Mouse (Mus musculus) limb, embryonic 13.5 days (tissue): ENCODE results near the gene Cryab. TPM values are rescaled to one million over a fixed set of nuclear protein-coding genes. Genes with fewer than 3 reads are reported as not detected.
A peak's percentile ranks its signal among the peaks of the same experiment; 100 is the strongest.

Source experiments
- ATAC-seq: fragments of 200-750 bp; cut with Nextera tagmentation; 2 replicates; pipeline ENCODE4 v1.8.0; 2017; ENCODE audit warnings: low read depth, moderate number of reproducible peaks, moderate TSS enrichment; ENCODE audit not compliant: low FRiP score
- H3K27ac ChIP-seq: fragments of 300-500 bp; sonication (generic); 2 replicates; pipeline ENCODE4 v1.5.1; 2015; ENCODE audit warnings: inconsistent platforms, mild to moderate bottlenecking, moderate library complexity
- H3K27me3 ChIP-seq: fragments of 300-500 bp; sonication (generic); 2 replicates; pipeline ENCODE4 v1.6.1; 2015; ENCODE audit warnings: mild to moderate bottlenecking, inconsistent platforms
- H3K36me3 ChIP-seq: fragments of 300-500 bp; sonication (generic); 2 replicates; pipeline ENCODE4 v1.6.1; 2015; ENCODE audit warnings: inconsistent platforms, mild to moderate bottlenecking, moderate library complexity
- H3K4me1 ChIP-seq: fragments of 300-500 bp; sonication (generic); 2 replicates; pipeline ENCODE4 v1.6.1; 2015; ENCODE audit warnings: inconsistent platforms
- H3K4me2 ChIP-seq: fragments of 300-500 bp; sonication (generic); replicated peaks from 2 replicates; pipeline ENCODE4 v1.6.1; 2015; ENCODE audit warnings: inconsistent platforms, mild to moderate bottlenecking, moderate library complexity
- H3K4me3 ChIP-seq: fragments of 300-500 bp; sonication (generic); 2 replicates; pipeline ENCODE4 v1.5.1; 2015; ENCODE audit warnings: moderate library complexity, mild to moderate bottlenecking, inconsistent platforms
- H3K9ac ChIP-seq: fragments of 300-500 bp; sonication (generic); 2 replicates; pipeline ENCODE4 v1.6.1; 2015; ENCODE audit warnings: mild to moderate bottlenecking, inconsistent platforms
- H3K9me3 ChIP-seq: fragments of 300-500 bp; sonication (generic); 2 replicates; pipeline ENCODE4 v1.6.1; 2016; ENCODE audit warnings: inconsistent platforms
- WGBS: fragments of 180-500 bp; shearing (Covaris S2); methylation state at CpG from one replicate; pipeline ENCODE4 v1.1.7; 2015; 5-methylcytosine and 5-hydroxymethylcytosine counted together
- polyA plus RNA-seq: library from polyadenylated mRNA; unstranded; fragments of >200 nt; fragmentation: Nextera tagmentation; extraction: Ambion mirVana; gene quantifications from 2 replicates; pipeline ENCODE4 v1.2.1, GENCODE M21; 2015

Cryab gene
- polyA plus RNA-seq, 1 experiment from 2014 or later: 71.2 TPM

GRCm38 (mm10) chr9:50727171-50727924, 23.8 kb upstream of the Cryab start:
- no peak for ATAC-seq
- Histone ChIP-seq H3K4me2 (peak overlapping the region; percentile 90), H3K4me3 (peak overlapping the region; percentile 70), H3K27me3 (no peaks in the 10 kb centered on the region), H3K9me3 (no peaks in the 10 kb centered on the region), H3K9ac (peak overlapping the region; percentile 83), H3K4me1 (peaks cover 52% of the 10 kb centered on the region), H3K27ac (peak overlapping the region; percentile 64), H3K36me3 (no peaks in the 10 kb centered on the region)
- 2% methylated on average over 30 of the region's 30 CpGs for WGBS

GRCm38 (mm10) chr9:50727925-50728651, 23.0 kb upstream of the Cryab start:
- no peaks in the 10 kb centered on the region for H3K27me3 ChIP-seq
- H3K9ac ChIP-seq: peak overlapping the region; percentile 83
- WGBS: under 1% methylated on average over 44 of the region's 45 CpGs
- peak overlapping the region; percentile 90 for H3K4me2 ChIP-seq
- H3K27ac ChIP-seq: peak overlapping the region; percentile 64
- H3K4me1 ChIP-seq: peaks cover 47% of the 10 kb centered on the region
- peak overlapping the region; percentile 70 for H3K4me3 ChIP-seq
- H3K9me3 ChIP-seq: no peaks in the 10 kb centered on the region
- ATAC-seq: peak; percentile 95
- no peaks in the 10 kb centered on the region for H3K36me3 ChIP-seq

GRCm38 (mm10) chr9:50729600-50729999, 21.5 kb upstream of the Cryab start:
- H3K27me3 ChIP-seq: no peaks in the 10 kb centered on the region
- H3K4me2 ChIP-seq: no peak overlapping the region
- H3K9me3 ChIP-seq: no peaks in the 10 kb centered on the region
- 51% methylated on average over 4 of the region's 4 CpGs for WGBS
- H3K36me3 ChIP-seq: no peaks in the 10 kb centered on the region
- H3K27ac ChIP-seq: no peak overlapping the region
- no peak overlapping the region for H3K4me3 ChIP-seq
- no peak for ATAC-seq
- H3K9ac ChIP-seq: no peak overlapping the region
- H3K4me1 ChIP-seq: peaks cover 33% of the 10 kb centered on the region

- H3K27ac ChIP-seq: no peak overlapping the region
- H3K9me3 ChIP-seq: no peaks in the 10 kb centered on the region
- WGBS: 26% methylated on average over 4 of the region's 4 CpGs
These were observed 18.6 kb upstream of the Cryab start for GRCm38 (mm10) chr9:50732560-50732959.

GRCm38 (mm10) chr9:50734989-50735388, 16.1 kb upstream of the Cryab start:
- Histone ChIP-seq H3K27ac (no peak overlapping the region), H3K4me1 (peaks cover 7% of the 10 kb centered on the region), H3K36me3 (no peaks in the 10 kb centered on the region), H3K27me3 (no peaks in the 10 kb centered on the region), H3K4me3 (no peak overlapping the region), H3K4me2 (no peak overlapping the region), H3K9ac (no peak overlapping the region), H3K9me3 (no peaks in the 10 kb centered on the region)
- 4% methylated on average over 9 of the region's 9 CpGs for WGBS
- ATAC-seq: no peak

More at GRCm38 (mm10) chr9:50732560-50732959, 18.6 kb upstream of the Cryab start:
- no peak for ATAC-seq
- H3K4me1 ChIP-seq: peaks cover 7% of the 10 kb centered on the region; the same call in 1 of the 2 replicates
- H3K4me2 ChIP-seq: no peak overlapping the region
- H3K9ac ChIP-seq: no peak overlapping the region
- no peaks in the 10 kb centered on the region for H3K36me3 ChIP-seq
- H3K27me3 ChIP-seq: no peaks in the 10 kb centered on the region
- H3K4me3 ChIP-seq: no peak overlapping the region

GRCm38 (mm10) chr9:50738914-50739870, 11.9 kb upstream of the Cryab start, which contains the start of gene Dixdc1:
TSS of gene Dixdc1 (minus strand) at chr9:50739517.
- Histone ChIP-seq H3K9me3 (no peaks in the 10 kb centered on the region), H3K27me3 (no peaks in the 10 kb centered on the region), H3K36me3 (no peaks in the 10 kb centered on the region), H3K4me1 (peaks cover 7% of the 10 kb centered on the region), H3K9ac (0 out of 2 replicates have a peak within 1 kb of the TSS, but pooled peaks have one; percentile 46), H3K4me3 (peak within 1 kb of the TSS; percentile 45), H3K27ac (no peak within 1 kb of the TSS), H3K4me2 (peak within 1 kb of the TSS; percentile 68)
- 14% methylated on average over 36 of the region's 36 CpGs for WGBS
- peak; percentile 96 for ATAC-seq

GRCm38 (mm10) chr9:50740867-50741784, 10.0 kb upstream of the Cryab start:
- no peaks in the 10 kb centered on the region for H3K36me3 ChIP-seq
- no peak overlapping the region for H3K4me2 ChIP-seq
- no peak overlapping the region for H3K27ac ChIP-seq
- ATAC-seq: no peak
- no peak overlapping the region for H3K4me3 ChIP-seq
- H3K9me3 ChIP-seq: no peaks in the 10 kb centered on the region
- H3K27me3 ChIP-seq: peaks cover 5% of the 10 kb centered on the region; the same call in 1 of the 2 replicates
- H3K9ac ChIP-seq: no peak overlapping the region
- H3K4me1 ChIP-seq: peaks cover 10% of the 10 kb centered on the region
- 81% methylated on average over 14 of the region's 14 CpGs for WGBS

- no peak for ATAC-seq
- 90% methylated on average over 3 of the region's 3 CpGs for WGBS
- no peak overlapping the region for H3K4me3 ChIP-seq
These were observed 8.9 kb upstream of the Cryab start for GRCm38 (mm10) chr9:50742261-50742660.

GRCm38 (mm10) chr9:50742744-50743143, 8.4 kb upstream of the Cryab start:
- H3K9ac ChIP-seq: no peak overlapping the region
- H3K4me3 ChIP-seq: no peak overlapping the region
- peaks cover 8% of the 10 kb centered on the region; the same call in 1 of the 2 replicates for H3K27me3 ChIP-seq
- no peak for ATAC-seq
- H3K4me1 ChIP-seq: peaks cover 17% of the 10 kb centered on the region
- WGBS: 72% methylated on average over 2 of the region's 2 CpGs
- H3K4me2 ChIP-seq: no peak overlapping the region
- no peaks in the 10 kb centered on the region for H3K9me3 ChIP-seq
- no peaks in the 10 kb centered on the region for H3K36me3 ChIP-seq
- H3K27ac ChIP-seq: no peak overlapping the region

More at GRCm38 (mm10) chr9:50742261-50742660, 8.9 kb upstream of the Cryab start:
- no peak overlapping the region for H3K4me2 ChIP-seq
- H3K9me3 ChIP-seq: no peaks in the 10 kb centered on the region
- no peak overlapping the region for H3K27ac ChIP-seq
- no peak overlapping the region for H3K9ac ChIP-seq
- H3K4me1 ChIP-seq: peaks cover 17% of the 10 kb centered on the region
- H3K36me3 ChIP-seq: no peaks in the 10 kb centered on the region
- peaks cover 8% of the 10 kb centered on the region; the same call in 1 of the 2 replicates for H3K27me3 ChIP-seq

GRCm38 (mm10) chr9:50745806-50746205, 5.3 kb upstream of the Cryab start:
- WGBS: 9% methylated on average over 7 of the region's 7 CpGs
- ATAC-seq: no peak
- peaks cover 14% of the 10 kb centered on the region for H3K4me1 ChIP-seq
- H3K27me3 ChIP-seq: peaks cover 8% of the 10 kb centered on the region; the same call in 1 of the 2 replicates
- no peak overlapping the region for H3K27ac ChIP-seq
- H3K4me2 ChIP-seq: peak overlapping the region; percentile 69
- H3K9ac ChIP-seq: peak overlapping the region; percentile 56; the same call in 1 of the 2 replicates
- no peaks in the 10 kb centered on the region for H3K36me3 ChIP-seq
- no peaks in the 10 kb centered on the region for H3K9me3 ChIP-seq
- peak overlapping the region; percentile 43 for H3K4me3 ChIP-seq
